Mouse (Mus musculus) kidney, adult 2 months (tissue): Measurements from ENCODE around the gene Mbnl2. TPM values are rescaled to one million over a fixed set of nuclear protein-coding genes. Genes with fewer than 3 reads are reported as not detected.

ENCODE experiments used
- DNase-seq: peaks from one replicate; pipeline ENCODE4 v3.0.0; 2021
- H3K27ac ChIP-seq: fragments of 200-500 bp; 2 replicates; pipeline ENCODE4 v1.5.1; 2012; ENCODE audit warnings: low read depth, low read length, control low read depth, inconsistent platforms; ENCODE audit not compliant: insufficient read depth
- H3K27me3 ChIP-seq: fragments of 200-500 bp; replicated peaks from 2 replicates; pipeline ENCODE4 v1.6.1; 2012; ENCODE audit warnings: mild to moderate bottlenecking, moderate library complexity, low read length, inconsistent platforms; ENCODE audit not compliant: control insufficient read depth, insufficient read depth
- H3K36me3 ChIP-seq: fragments of 200-500 bp; 2 replicates; pipeline ENCODE4 v1.6.1; 2012; ENCODE audit warnings: mild to moderate bottlenecking, moderate library complexity, low read length, inconsistent platforms; ENCODE audit not compliant: control insufficient read depth, insufficient read depth
- H3K4me1 ChIP-seq: fragments of 200-500 bp; 2 replicates; pipeline ENCODE4 v1.6.1; 2011; ENCODE audit warnings: low read length; ENCODE audit not compliant: control insufficient read depth, insufficient read depth
- H3K4me3 ChIP-seq: fragments of 200-500 bp; 2 replicates; pipeline ENCODE4 v1.5.1; 2011; ENCODE audit warnings: mild to moderate bottlenecking, low read depth, low read length, control low read depth; ENCODE audit not compliant: insufficient read depth
- CTCF ChIP-seq: fragments of 200-500 bp; conservative IDR thresholded peaks from 2 replicates; pipeline ENCODE4 v1.5.1; 2011; ENCODE audit warnings: low read depth, mild to moderate bottlenecking, control low read depth, low read length, moderate library complexity, mixed read lengths; ENCODE audit not compliant: insufficient read depth, insufficient read length
- POLR2A ChIP-seq: fragments of 200-500 bp; IDR thresholded peaks from one replicate; pipeline ENCODE4 v1.6.1; 2011; ENCODE audit warnings: low read depth, low read length, control low read depth
- WGBS: fragments of 180-500 bp; shearing (Covaris S2); methylation state at CpG from one replicate; pipeline ENCODE4 v1.1.7; 2018; 5-methylcytosine and 5-hydroxymethylcytosine counted together
- polyA plus RNA-seq: library from polyadenylated mRNA; depleted of rRNA; stranded (reverse); fragments of >200 nt; gene quantifications from 2 replicates; pipeline ENCODE4 v1.2.3, GENCODE M21; 2012

The Mbnl2 gene
- polyA plus RNA-seq, 1 experiment: 50.0 TPM

- Histone ChIP-seq H3K4me1 (peaks cover 37% of the 10 kb centered on the region), H3K27ac (no peak overlapping the region), H3K27me3 (no peaks in the 10 kb centered on the region), H3K36me3 (no peaks in the 10 kb centered on the region), H3K4me3 (no peak overlapping the region)
- no peak for DNase-seq
- WGBS: 73% methylated on average over 5 of the region's 5 CpGs
- no peak for TF ChIP-seq POLR2A
- no peak for TF ChIP-seq CTCF
Measured at GRCm38 (mm10) chr14:120284504-120284903, 9.0 kb downstream of the Mbnl2 start.

DNA sequence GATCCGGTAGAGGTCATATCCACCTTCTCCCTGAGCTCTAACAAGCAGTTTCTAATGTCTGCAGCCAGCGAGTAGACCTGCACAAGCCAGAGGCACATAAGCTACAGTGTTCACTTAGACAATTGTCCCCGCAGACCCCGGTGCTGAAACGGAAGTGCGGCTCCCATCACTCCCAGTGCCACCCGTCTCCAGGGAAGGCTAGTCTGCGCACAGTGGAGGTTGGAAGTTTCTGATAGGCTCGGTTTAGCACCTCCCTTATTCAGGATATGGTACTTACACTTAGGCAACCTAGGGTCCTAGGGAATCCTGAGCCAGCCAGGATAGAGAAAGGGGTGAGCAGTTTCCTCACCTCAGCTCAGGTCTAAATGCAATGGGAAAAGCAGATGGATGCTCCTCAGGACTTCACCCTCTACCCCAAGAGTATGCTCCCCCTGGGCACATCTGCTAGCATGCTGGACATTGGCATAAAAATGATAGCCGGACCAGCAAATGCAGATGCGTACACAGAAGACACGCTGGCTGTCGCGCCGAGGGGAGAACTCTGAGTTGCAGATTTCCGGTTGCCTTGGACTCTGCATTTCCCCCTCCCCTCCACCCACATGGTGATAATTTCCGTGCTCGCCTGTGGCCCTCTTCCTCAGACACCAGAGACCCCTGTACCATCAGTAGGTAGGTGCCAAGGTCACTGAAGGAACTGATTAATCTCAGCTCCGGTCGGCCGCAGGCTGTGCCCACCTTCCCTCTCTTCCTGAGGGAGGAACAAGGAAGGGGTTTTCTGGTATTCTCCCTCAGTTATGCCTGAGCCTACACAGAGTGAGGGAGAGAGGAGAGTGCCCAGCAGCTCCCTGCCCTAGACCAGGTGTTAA, 11.9 kb downstream of the Mbnl2 start:
- Histone ChIP-seq H3K27ac (peak overlapping the region; percentile 19; the same call in 1 of the 2 replicates), H3K36me3 (no peaks in the 10 kb centered on the region), H3K4me1 (peaks cover 40% of the 10 kb centered on the region), H3K4me3 (no peak overlapping the region), H3K27me3 (no peaks in the 10 kb centered on the region)
- no peak for TF ChIP-seq CTCF
- TF ChIP-seq POLR2A: no peak
- DNase-seq: no peak
- WGBS: 50% methylated on average over 21 of the region's 21 CpGs

GRCm38 (mm10) chr14:120287987-120288275, 12.5 kb downstream of the Mbnl2 start:
- TF ChIP-seq CTCF (no peak), POLR2A (no peak)
- no peaks in the 10 kb centered on the region for H3K27me3 ChIP-seq
- peak overlapping the region; percentile 19; the same call in 1 of the 2 replicates for H3K27ac ChIP-seq
- H3K4me3 ChIP-seq: no peak overlapping the region
- H3K36me3 ChIP-seq: no peaks in the 10 kb centered on the region
- H3K4me1 ChIP-seq: peaks cover 40% of the 10 kb centered on the region
- DNase-seq: no peak

GRCm38 (mm10) chr14:120288378-120289002, 13.0 kb downstream of the Mbnl2 start:
- H3K4me3 ChIP-seq: no peak overlapping the region
- no peak for TF ChIP-seq CTCF
- no peak for TF ChIP-seq POLR2A
- no peaks in the 10 kb centered on the region for H3K36me3 ChIP-seq
- no peak for DNase-seq
- peaks cover 39% of the 10 kb centered on the region for H3K4me1 ChIP-seq
- 53% methylated on average over 10 of the region's 10 CpGs for WGBS
- H3K27ac ChIP-seq: peak overlapping the region; percentile 34; the same call in 1 of the 2 replicates
- no peaks in the 10 kb centered on the region for H3K27me3 ChIP-seq

DNA sequence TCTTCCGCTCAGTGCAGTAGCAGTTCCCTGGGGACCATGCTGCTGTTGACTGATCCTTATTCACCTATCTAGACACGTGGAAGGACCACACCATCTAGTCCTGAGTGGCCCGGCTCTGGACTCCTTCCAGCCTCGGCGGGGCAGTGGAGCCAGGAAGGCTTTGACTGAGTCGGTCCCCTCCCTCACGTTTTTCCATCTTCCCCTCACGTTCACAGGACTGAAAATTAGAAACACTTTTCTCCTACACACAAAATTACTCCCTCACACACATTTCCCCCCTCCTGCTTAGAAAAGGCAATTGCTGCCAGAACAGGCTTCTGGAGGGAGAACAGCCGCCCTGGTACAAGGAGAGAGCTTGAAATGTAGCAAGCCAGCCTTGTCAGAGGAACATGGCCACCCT, 13.6 kb downstream of the Mbnl2 start:
- no peaks in the 10 kb centered on the region for H3K36me3 ChIP-seq
- 34% methylated on average over 9 of the region's 9 CpGs for WGBS
- TF ChIP-seq CTCF (no peak), POLR2A (no peak)

DNA sequence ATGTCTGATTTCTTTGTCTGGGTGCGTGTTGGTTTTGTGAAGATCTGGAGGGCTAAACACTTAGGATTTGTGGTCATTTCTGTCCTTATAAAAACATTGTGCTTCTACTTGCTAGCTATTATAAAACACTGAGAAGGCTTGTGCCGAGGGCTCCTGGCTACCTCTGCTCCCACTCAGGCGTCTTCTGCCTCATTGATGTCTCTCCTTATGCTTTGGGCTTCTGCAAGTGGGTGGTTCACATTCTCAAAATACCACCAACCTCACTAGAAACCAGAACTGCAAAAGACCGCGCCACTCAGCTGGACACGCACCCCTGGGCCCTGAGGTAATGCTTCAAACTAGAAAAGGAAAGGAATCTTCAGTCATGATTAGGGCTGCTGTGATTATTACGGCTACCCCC, 14.1 kb downstream of the Mbnl2 start:
- WGBS: 64% methylated on average over 7 of the region's 7 CpGs
- no peak for DNase-seq
- no peaks in the 10 kb centered on the region for H3K27me3 ChIP-seq
- no peaks in the 10 kb centered on the region for H3K36me3 ChIP-seq
- peak overlapping the region; percentile 51 for H3K27ac ChIP-seq
- no peak overlapping the region for H3K4me3 ChIP-seq
- TF ChIP-seq POLR2A (no peak), CTCF (no peak)
- peaks cover 35% of the 10 kb centered on the region for H3K4me1 ChIP-seq

More for the DNA sequence above, 13.6 kb downstream of the Mbnl2 start:
- DNase-seq: peak; percentile 60
- peaks cover 35% of the 10 kb centered on the region for H3K4me1 ChIP-seq
- no peaks in the 10 kb centered on the region for H3K27me3 ChIP-seq
- no peak overlapping the region for H3K4me3 ChIP-seq
- H3K27ac ChIP-seq: peak overlapping the region; percentile 51

DNA sequence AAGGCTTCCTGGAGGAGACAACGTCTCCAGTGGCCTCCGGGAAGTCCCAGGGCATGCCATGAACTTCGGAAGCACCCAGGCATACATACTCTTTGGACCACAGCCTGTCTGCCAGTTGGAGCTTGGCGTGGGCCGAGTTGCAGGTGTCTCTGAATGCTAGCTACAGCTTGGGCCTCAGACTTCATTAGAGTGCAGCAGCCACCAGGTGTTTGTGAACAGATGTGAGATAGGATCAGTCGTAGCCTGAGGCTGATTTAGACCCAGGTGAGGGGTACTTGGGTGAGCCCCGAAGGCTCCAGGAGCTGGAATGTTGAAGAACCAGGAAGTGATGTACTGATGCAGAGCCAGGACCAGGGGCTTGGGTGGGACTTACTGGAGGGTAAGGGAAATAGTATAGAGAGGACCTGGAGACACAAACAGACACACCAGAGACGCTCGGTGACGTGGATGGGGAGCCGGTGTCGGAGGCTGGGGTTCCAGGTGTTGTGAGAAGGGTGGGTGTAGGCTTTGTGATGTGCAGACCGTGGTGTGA, 15.8 kb downstream of the Mbnl2 start:
- DNase-seq: no peak
- Histone ChIP-seq H3K27me3 (no peaks in the 10 kb centered on the region), H3K36me3 (no peaks in the 10 kb centered on the region), H3K4me1 (peaks cover 43% of the 10 kb centered on the region), H3K4me3 (no peak overlapping the region), H3K27ac (no peak overlapping the region)
- TF ChIP-seq POLR2A: no peak
- no peak for TF ChIP-seq CTCF
- WGBS: 73% methylated on average over 13 of the region's 13 CpGs
